Mouse (Mus musculus): ENCODE results near the gene Ccr1l1.
"Not testable (repeated sequence)": the region's sequence is repeated elsewhere in the genome, so short reads cannot be mapped to it uniquely, and the experiment has no call there.

The Ccr1l1 gene

GRCm38 (mm10) chr9:123978308-123978707 lies at the start of gene Ccr1l1:
Ccr1l1 (minus strand) TSS chr9:123978408.
- no peak for DNase-seq (ENCODE audit: low spot score)

- no peak for DNase-seq (ENCODE audit: low spot score)
These were observed 43.5 kb upstream of the Ccr1l1 start, which contains the start of gene Ccr3 for GRCm38 (mm10) chr9:124021672-124022071. Ccr3 (plus strand) TSS chr9:124021972.

GRCm38 (mm10) chr9:124019887-124020286 lies 41.7 kb upstream of the Ccr1l1 start:
- DNase-seq (ENCODE audit: low spot score): peak; percentile 9

GRCm38 (mm10) chr9:124016048-124016447 lies 37.8 kb upstream of the Ccr1l1 start:
- DNase-seq (ENCODE audit: low spot score): no peak

- DNase-seq (ENCODE audit: low spot score): no peak
These were observed 36.9 kb upstream of the Ccr1l1 start for GRCm38 (mm10) chr9:124014985-124015652.

GRCm38 (mm10) chr9:124013270-124013669 lies 35.1 kb upstream of the Ccr1l1 start:
- DNase-seq (ENCODE audit: low spot score): no peak

- no peak for DNase-seq (ENCODE audit: low spot score)
These were observed 34.5 kb upstream of the Ccr1l1 start for GRCm38 (mm10) chr9:124012691-124013090.

GRCm38 (mm10) chr9:123999784-124000183 lies 21.6 kb upstream of the Ccr1l1 start:
- DNase-seq (ENCODE audit: low spot score): no peak

- DNase-seq (ENCODE audit: low spot score): no peak
These were observed 19.5 kb upstream of the Ccr1l1 start for GRCm38 (mm10) chr9:123997719-123998118.

GRCm38 (mm10) chr9:123991312-123991906 lies 13.2 kb upstream of the Ccr1l1 start:
- DNase-seq (ENCODE audit: low spot score): no peak

- DNase-seq (ENCODE audit: low spot score): no peak
These were observed 11.5 kb upstream of the Ccr1l1 start for GRCm38 (mm10) chr9:123989671-123990070.

- DNase-seq (ENCODE audit: low spot score): peak; percentile 57
These were observed 8.0 kb upstream of the Ccr1l1 start for GRCm38 (mm10) chr9:123986217-123986616.

- no peak for DNase-seq (ENCODE audit: low spot score)
These were observed 6.7 kb upstream of the Ccr1l1 start for GRCm38 (mm10) chr9:123984943-123985342.

GRCm38 (mm10) chr9:123982720-123983119 lies 4.5 kb upstream of the Ccr1l1 start:
- DNase-seq (ENCODE audit: low spot score): no peak

- DNase-seq (ENCODE audit: low spot score): no peak
These were observed 3.7 kb upstream of the Ccr1l1 start for GRCm38 (mm10) chr9:123981909-123982308.

GRCm38 (mm10) chr9:123980858-123981475 lies 2.8 kb upstream of the Ccr1l1 start:
- DNase-seq (ENCODE audit: low spot score): not testable (repeated sequence)

GRCm38 (mm10) chr9:123976876-123977663 lies 1.1 kb downstream of the Ccr1l1 start:
- DNase-seq (ENCODE audit: low spot score): no peak

- no peak for DNase-seq (ENCODE audit: low spot score)
These were observed 2.6 kb downstream of the Ccr1l1 start for GRCm38 (mm10) chr9:123975630-123976029.

- peak; percentile 54 for DNase-seq (ENCODE audit: low spot score)
These were observed 9.8 kb downstream of the Ccr1l1 start, which contains the start of gene Ccr1 for GRCm38 (mm10) chr9:123968290-123968912. Ccr1 (minus strand) TSS chr9:123968692.

- not testable (repeated sequence) for DNase-seq (ENCODE audit: low spot score)
These were observed 11.2 kb downstream of the Ccr1l1 start for GRCm38 (mm10) chr9:123966858-123967495.

GRCm38 (mm10) chr9:123964776-123965175 lies 13.4 kb downstream of the Ccr1l1 start:
- DNase-seq (ENCODE audit: low spot score): peak; percentile 22

Data from lung, postnatal 25 days (tissue).